Mouse (Mus musculus): ENCODE data around the gene Gpat3. TPM values are rescaled to one million over a fixed set of nuclear protein-coding genes. Genes with fewer than 3 reads are reported as not detected.

Gene Gpat3
- 0.36 and 0.41 TPM in 2 replicates for polyA plus RNA-seq (2015; fragmentation: Nextera tagmentation; extraction: Ambion mirVana)

- Histone ChIP-seq H3K4me1 (peaks cover 19% of the 10 kb centered on the region), H3K36me3 (replicated peaks) (no peaks in the 10 kb centered on the region), H3K4me3 (peak within 1 kb of the TSS; percentile 53), H3K27ac (no peak within 1 kb of the TSS), H3K27me3 (replicated peaks) (peaks cover 43% of the 10 kb centered on the region), H3K9me3 (0 out of 2 replicates have a peak, but pooled peaks cover 5% of the 10 kb centered on the region), H3K9ac (peak within 1 kb of the TSS; percentile 41), H3K4me2 (peak within 1 kb of the TSS; percentile 99)
- 0% methylated on average over 16 of the region's 16 CpGs for WGBS
- ATAC-seq (replicated peaks), result no peak
Measured at GRCm38 (mm10) chr5:100845485-100845847, at the start of gene Gpat3. Gene Gpat3, plus strand, starts transcription at chr5:100845713.

GRCm38 (mm10) chr5:100798165-100798860 is 47.2 kb upstream of the Gpat3 start, which contains the start of the genes Helq and Mrps18c:
Gene Helq, minus strand, starts transcription at chr5:100798598.
Gene Mrps18c, plus strand, starts transcription at chr5:100798627.
- Histone ChIP-seq H3K4me2 (peak within 1 kb of the TSS; percentile 75), H3K4me1 (peaks cover 22% of the 10 kb centered on the region), H3K27me3 (replicated peaks) (no peaks in the 10 kb centered on the region), H3K36me3 (replicated peaks) (peaks cover 23% of the 10 kb centered on the region; the same call in 1 of the 2 replicates), H3K9me3 (no peaks in the 10 kb centered on the region), H3K9ac (peak within 1 kb of the TSS; percentile 82), H3K4me3 (peak within 1 kb of the TSS; percentile 62), H3K27ac (peak within 1 kb of the TSS; percentile 68; the same call in 1 of the 2 replicates)
- under 1% methylated on average over 67 of the region's 67 CpGs for WGBS
- peak; percentile 99 for ATAC-seq (replicated peaks)

GRCm38 (mm10) chr5:100818341-100818740 is 27.2 kb upstream of the Gpat3 start:
- Histone ChIP-seq H3K27ac (no peak overlapping the region), H3K4me2 (no peak overlapping the region), H3K36me3 (replicated peaks) (no peaks in the 10 kb centered on the region), H3K4me1 (peaks cover 11% of the 10 kb centered on the region), H3K9ac (no peak overlapping the region), H3K9me3 (no peaks in the 10 kb centered on the region), H3K4me3 (no peak overlapping the region), H3K27me3 (replicated peaks) (no peaks in the 10 kb centered on the region)
- no peak for ATAC-seq (replicated peaks)
- WGBS, result 86% methylated on average over 4 of the region's 4 CpGs

GRCm38 (mm10) chr5:100819568-100820480 is 25.7 kb upstream of the Gpat3 start:
- 30% methylated on average over 16 of the region's 16 CpGs for WGBS
- no peaks in the 10 kb centered on the region for H3K27me3 ChIP-seq (replicated peaks)
- H3K9me3 ChIP-seq, result no peaks in the 10 kb centered on the region
- H3K4me1 ChIP-seq, result peaks cover 11% of the 10 kb centered on the region
- ATAC-seq (replicated peaks), result no peak
- H3K27ac ChIP-seq, result 0 out of 2 replicates have a peak overlapping the region, but pooled peaks have one; percentile 82
- H3K4me3 ChIP-seq, result peak overlapping the region; percentile 89
- no peaks in the 10 kb centered on the region for H3K36me3 ChIP-seq (replicated peaks)
- H3K4me2 ChIP-seq, result peak overlapping the region; percentile 83
- peak overlapping the region; percentile 93 for H3K9ac ChIP-seq

DNA sequence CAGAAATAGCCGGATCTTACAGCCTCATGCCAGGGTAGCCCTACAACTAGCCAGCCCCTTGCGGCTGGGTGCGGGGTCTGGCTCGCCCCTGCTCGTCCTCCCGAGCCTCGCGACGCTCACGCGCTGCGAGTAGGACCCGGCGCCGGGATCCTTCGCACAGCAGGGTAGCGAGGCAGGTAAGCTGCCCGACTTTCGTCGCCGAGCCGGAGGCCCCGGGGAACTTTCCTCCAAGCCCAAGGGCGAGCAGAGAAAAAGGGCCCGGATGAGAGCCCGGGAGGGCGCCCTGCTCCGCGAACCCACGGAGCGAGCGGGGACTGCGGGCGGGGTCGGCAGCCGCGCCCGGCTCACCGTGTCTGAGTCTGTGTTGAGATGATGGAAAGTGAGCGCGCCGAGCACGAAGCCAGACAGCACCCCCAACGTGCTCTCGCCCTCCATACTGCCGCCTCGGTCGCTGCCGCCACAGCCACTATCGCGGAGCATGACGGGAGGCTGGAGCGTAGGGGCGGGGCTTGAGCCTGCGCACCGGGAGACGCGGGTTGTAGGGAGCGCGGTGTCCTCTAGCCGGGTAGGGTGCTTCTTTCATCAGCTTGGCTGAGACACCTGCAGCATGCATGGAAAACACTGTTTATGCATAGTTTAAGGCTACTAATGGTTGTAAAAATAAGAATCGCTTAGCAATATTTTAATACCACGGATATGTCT is 24.9 kb upstream of the Gpat3 start, which contains the start of gene Abraxas1:
TSS of gene Abraxas1 (minus strand) at position 483 of the 702 bp plus-strand sequence.
- H3K4me1 ChIP-seq, result peaks cover 11% of the 10 kb centered on the region
- peak within 1 kb of the TSS; percentile 89 for H3K4me3 ChIP-seq
- no peaks in the 10 kb centered on the region for H3K27me3 ChIP-seq (replicated peaks)
- H3K4me2 ChIP-seq, result peak within 1 kb of the TSS; percentile 83
- H3K9me3 ChIP-seq, result no peaks in the 10 kb centered on the region
- H3K36me3 ChIP-seq (replicated peaks), result no peaks in the 10 kb centered on the region
- ATAC-seq (replicated peaks), result peak; percentile 99
- peak within 1 kb of the TSS; percentile 82 for H3K27ac ChIP-seq
- peak within 1 kb of the TSS; percentile 93 for H3K9ac ChIP-seq
- under 1% methylated on average over 63 of the region's 63 CpGs for WGBS

DNA sequence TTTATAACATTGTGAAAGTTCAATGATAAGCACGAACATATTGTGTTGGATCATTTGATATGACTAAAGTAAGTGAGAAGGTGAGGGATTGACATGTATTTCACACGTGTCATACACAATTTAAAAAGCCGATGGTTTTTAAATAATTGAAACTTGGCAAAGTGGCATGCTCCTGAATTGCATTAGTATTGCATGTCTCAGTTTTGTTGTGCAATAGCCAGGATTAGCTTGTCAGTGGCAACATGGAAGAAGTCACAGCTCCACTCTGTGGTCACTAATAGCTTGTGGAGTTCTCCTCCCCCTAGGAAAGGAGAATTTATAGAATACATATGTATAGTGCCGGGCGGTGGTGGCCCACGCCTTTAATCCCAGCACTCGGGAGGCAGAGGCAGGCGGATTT is 24.1 kb upstream of the Gpat3 start:
- no peaks in the 10 kb centered on the region for H3K36me3 ChIP-seq (replicated peaks)
- peak overlapping the region; percentile 83 for H3K4me2 ChIP-seq
- H3K9me3 ChIP-seq, result no peaks in the 10 kb centered on the region
- WGBS, result 81% methylated on average over 8 of the region's 8 CpGs
- peak overlapping the region; percentile 89; the same call in 1 of the 2 replicates for H3K4me3 ChIP-seq
- no peak overlapping the region for H3K27ac ChIP-seq
- H3K9ac ChIP-seq, result no peak overlapping the region
- 0 out of 2 replicates have a peak, but pooled peaks have one; percentile 7 for ATAC-seq (replicated peaks)
- no peaks in the 10 kb centered on the region for H3K27me3 ChIP-seq (replicated peaks)
- H3K4me1 ChIP-seq, result peaks cover 11% of the 10 kb centered on the region

- H3K27ac ChIP-seq, result no peak overlapping the region
- no peak overlapping the region for H3K4me3 ChIP-seq
- ATAC-seq (replicated peaks), result no peak
- 92% methylated on average over 7 of the region's 7 CpGs for WGBS
- H3K9ac ChIP-seq, result no peak overlapping the region
- no peaks in the 10 kb centered on the region for H3K27me3 ChIP-seq (replicated peaks)
- H3K9me3 ChIP-seq, result no peaks in the 10 kb centered on the region
- no peaks in the 10 kb centered on the region for H3K36me3 ChIP-seq (replicated peaks)
- no peak overlapping the region for H3K4me2 ChIP-seq
- peaks cover 11% of the 10 kb centered on the region for H3K4me1 ChIP-seq
Measured at GRCm38 (mm10) chr5:100822826-100823225, 22.7 kb upstream of the Gpat3 start.

GRCm38 (mm10) chr5:100825975-100826374 is 19.5 kb upstream of the Gpat3 start:
- H3K9ac ChIP-seq, result no peak overlapping the region
- H3K4me2 ChIP-seq, result no peak overlapping the region
- no peaks in the 10 kb centered on the region for H3K36me3 ChIP-seq (replicated peaks)
- no peak for ATAC-seq (replicated peaks)
- 0 out of 2 replicates have a peak, but pooled peaks cover 4% of the 10 kb centered on the region for H3K4me1 ChIP-seq
- no peaks in the 10 kb centered on the region for H3K9me3 ChIP-seq
- no peaks in the 10 kb centered on the region for H3K27me3 ChIP-seq (replicated peaks)
- no peak overlapping the region for H3K27ac ChIP-seq
- H3K4me3 ChIP-seq, result no peak overlapping the region
- WGBS, result 13% methylated on average over 2 of the region's 2 CpGs

GRCm38 (mm10) chr5:100826531-100826930 is 19.0 kb upstream of the Gpat3 start:
- Histone ChIP-seq H3K36me3 (replicated peaks) (no peaks in the 10 kb centered on the region), H3K9ac (no peak overlapping the region), H3K4me2 (no peak overlapping the region), H3K4me1 (no peaks in the 10 kb centered on the region), H3K9me3 (no peaks in the 10 kb centered on the region), H3K4me3 (no peak overlapping the region), H3K27me3 (replicated peaks) (no peaks in the 10 kb centered on the region), H3K27ac (no peak overlapping the region)
- no peak for ATAC-seq (replicated peaks)
- 80% methylated on average over 7 of the region's 7 CpGs for WGBS

- 87% methylated on average over 3 of the region's 3 CpGs for WGBS
Measured at GRCm38 (mm10) chr5:100828701-100829100, 16.8 kb upstream of the Gpat3 start.

DNA sequence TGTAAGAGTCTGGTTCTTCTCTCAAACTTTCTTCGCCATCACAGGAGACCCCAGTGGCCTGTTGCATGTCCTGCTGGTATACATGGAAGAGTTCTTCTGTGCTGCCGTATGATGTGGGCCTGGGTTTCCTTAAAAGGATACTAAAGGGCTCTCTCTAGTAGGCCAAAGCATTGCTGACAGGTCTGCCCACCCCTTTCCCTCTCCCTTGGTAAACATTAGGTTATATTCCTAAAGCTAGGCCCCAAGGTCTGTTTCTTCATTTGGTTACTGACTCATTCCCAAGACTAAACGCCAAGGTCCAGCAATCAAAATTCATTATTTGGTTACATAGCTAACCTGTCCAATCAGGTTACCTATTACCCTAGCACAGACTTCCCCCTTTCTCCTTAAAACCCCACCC is 12.8 kb upstream of the Gpat3 start:
- no peaks in the 10 kb centered on the region for H3K36me3 ChIP-seq (replicated peaks)
- H3K4me3 ChIP-seq, result no peak overlapping the region
- WGBS, result 91% methylated on average over 3 of the region's 3 CpGs
- no peak for ATAC-seq (replicated peaks)
- H3K9me3 ChIP-seq, result no peaks in the 10 kb centered on the region
- H3K9ac ChIP-seq, result no peak overlapping the region
- H3K4me1 ChIP-seq, result no peaks in the 10 kb centered on the region
- no peak overlapping the region for H3K27ac ChIP-seq
- no peak overlapping the region for H3K4me2 ChIP-seq
- no peaks in the 10 kb centered on the region for H3K27me3 ChIP-seq (replicated peaks)

More at GRCm38 (mm10) chr5:100828701-100829100, 16.8 kb upstream of the Gpat3 start:
- Histone ChIP-seq H3K36me3 (replicated peaks) (no peaks in the 10 kb centered on the region), H3K27me3 (replicated peaks) (no peaks in the 10 kb centered on the region), H3K4me2 (no peak overlapping the region), H3K27ac (no peak overlapping the region), H3K9ac (no peak overlapping the region), H3K9me3 (no peaks in the 10 kb centered on the region), H3K4me1 (no peaks in the 10 kb centered on the region), H3K4me3 (no peak overlapping the region)
- ATAC-seq (replicated peaks), result no peak
